Mouse (Mus musculus): ENCODE measurements at regions not wholly inside any gene's neighbourhood (a gene's known extent, or its start where the extent isn't known, plus 50 kb on each side); places are given as distances from the start of the nearest gene placed in this dataset.
"Not testable (repeated sequence)": the region's sequence is repeated elsewhere in the genome, so short reads cannot be mapped to it uniquely, and the experiment has no call there.

DNA sequence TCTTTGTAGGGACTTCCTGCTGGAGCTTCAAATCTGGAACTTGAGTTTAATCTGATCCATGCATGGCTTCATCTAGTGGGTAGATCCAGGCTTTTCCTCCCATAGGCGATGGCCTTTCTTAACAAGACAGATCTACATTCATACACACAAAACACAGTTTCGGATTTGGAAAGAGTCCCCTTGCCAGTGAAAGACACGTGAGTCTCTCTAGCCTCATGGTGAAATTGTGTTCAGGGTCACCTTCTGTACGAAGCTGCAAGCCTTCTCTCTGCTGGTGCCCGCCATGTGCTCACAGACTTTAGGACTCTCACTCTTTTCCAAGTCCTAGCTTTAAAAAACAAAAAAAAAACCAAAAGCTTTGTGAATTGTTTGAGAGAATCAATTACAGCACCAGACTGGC, 51.4 kb upstream of the Dlx2 start:
- ATAC-seq (replicated peaks; ENCODE audit: insufficient number of reproducible peaks, low FRiP score, low TSS enrichment), result no peak
- H3K36me3 ChIP-seq (ENCODE audit: control insufficient read depth, insufficient read depth, low read length), result no peaks in the 10 kb centered on the region
- WGBS (ENCODE audit: insufficient replicate concordance), result 75% methylated on average over 5 of the region's 5 CpGs

DNA sequence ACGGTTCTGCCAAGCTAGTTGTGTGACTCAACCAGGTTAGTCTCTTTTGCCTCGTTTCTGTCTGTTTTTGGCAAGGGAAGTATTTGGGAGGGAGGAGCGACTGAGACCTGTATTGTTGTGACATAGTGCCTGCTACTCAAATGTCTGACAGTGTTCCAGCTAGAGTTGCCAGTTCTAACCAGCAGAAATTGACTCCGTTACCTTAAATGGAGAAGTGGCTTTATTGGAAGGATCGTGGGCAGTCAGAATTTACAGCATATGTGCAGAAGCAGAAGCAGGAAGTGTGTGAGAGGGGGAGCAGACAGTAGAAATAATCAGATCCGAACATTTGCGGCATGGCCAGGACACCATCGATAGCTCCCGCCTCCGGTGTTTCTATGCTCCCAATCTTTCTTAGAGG, 51.8 kb upstream of the Dlx2 start:
- no peak for ATAC-seq (replicated peaks; ENCODE audit: insufficient number of reproducible peaks, low FRiP score, low TSS enrichment)
- no peaks in the 10 kb centered on the region for H3K4me1 ChIP-seq (ENCODE audit: control insufficient read depth, insufficient read depth, low read length)
- H3K9me3 ChIP-seq (replicated peaks; ENCODE audit: control insufficient read depth, low read length), result no peaks in the 10 kb centered on the region
- WGBS (ENCODE audit: insufficient replicate concordance), result 58% methylated on average over 10 of the region's 10 CpGs
- H3K4me2 ChIP-seq, result no peak overlapping the region
- H3K4me3 ChIP-seq (ENCODE audit: low read depth, low read length), result no peak overlapping the region
- H3K27ac ChIP-seq (ENCODE audit: low read depth, low read length), result no peak overlapping the region
- H3K27me3 ChIP-seq (ENCODE audit: control insufficient read depth, insufficient read depth, low read length), result peaks cover 4% of the 10 kb centered on the region; the same call in 1 of the 2 replicates
- H3K9ac ChIP-seq (ENCODE audit: low read depth, low read length), result no peak overlapping the region
- H3K36me3 ChIP-seq (ENCODE audit: control insufficient read depth, insufficient read depth, low read length), result no peaks in the 10 kb centered on the region

More for the DNA sequence above, 51.4 kb upstream of the Dlx2 start:
- no peaks in the 10 kb centered on the region for H3K4me1 ChIP-seq (ENCODE audit: control insufficient read depth, insufficient read depth, low read length)
- no peak overlapping the region for H3K27ac ChIP-seq (ENCODE audit: low read depth, low read length)
- H3K9me3 ChIP-seq (replicated peaks; ENCODE audit: control insufficient read depth, low read length), result no peaks in the 10 kb centered on the region
- H3K4me3 ChIP-seq (ENCODE audit: low read depth, low read length), result no peak overlapping the region
- no peak overlapping the region for H3K9ac ChIP-seq (ENCODE audit: low read depth, low read length)
- peaks cover 4% of the 10 kb centered on the region; the same call in 1 of the 2 replicates for H3K27me3 ChIP-seq (ENCODE audit: control insufficient read depth, insufficient read depth, low read length)
- H3K4me2 ChIP-seq, result no peak overlapping the region

DNA sequence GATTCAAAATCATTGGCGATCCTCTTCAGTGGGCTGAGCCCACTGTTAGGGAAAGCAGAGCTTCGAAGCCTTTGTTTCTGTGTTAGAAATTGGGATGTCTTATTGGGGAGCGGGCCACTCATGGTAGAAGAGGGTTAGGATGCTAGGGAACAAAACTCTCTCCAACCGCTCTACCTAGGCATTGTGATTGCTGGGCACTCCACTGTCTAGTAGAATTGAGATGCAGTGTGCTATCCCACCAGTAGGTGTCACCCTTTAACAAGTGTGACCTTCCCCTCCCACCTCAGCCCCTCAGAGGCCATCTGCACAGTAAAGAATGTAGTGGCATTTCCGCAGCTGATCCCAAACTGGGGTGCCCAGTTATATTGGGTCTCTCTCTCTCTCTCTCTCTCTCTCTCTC, 52.2 kb upstream of the Dlx2 start:
- no peak overlapping the region for H3K4me3 ChIP-seq (ENCODE audit: low read depth, low read length)
- H3K9ac ChIP-seq (ENCODE audit: low read depth, low read length), result no peak overlapping the region
- peak; percentile 52; the same call in 1 of the 2 replicates for ATAC-seq (replicated peaks; ENCODE audit: insufficient number of reproducible peaks, low FRiP score, low TSS enrichment)
- no peaks in the 10 kb centered on the region for H3K9me3 ChIP-seq (replicated peaks; ENCODE audit: control insufficient read depth, low read length)
- H3K27me3 ChIP-seq (ENCODE audit: control insufficient read depth, insufficient read depth, low read length), result peaks cover 4% of the 10 kb centered on the region; the same call in 1 of the 2 replicates
- no peak overlapping the region for H3K27ac ChIP-seq (ENCODE audit: low read depth, low read length)
- H3K4me1 ChIP-seq (ENCODE audit: control insufficient read depth, insufficient read depth, low read length), result no peaks in the 10 kb centered on the region
- H3K4me2 ChIP-seq, result no peak overlapping the region
- 16% methylated on average over 5 of the region's 5 CpGs for WGBS (ENCODE audit: insufficient replicate concordance)
- H3K36me3 ChIP-seq (ENCODE audit: control insufficient read depth, insufficient read depth, low read length), result no peaks in the 10 kb centered on the region

DNA sequence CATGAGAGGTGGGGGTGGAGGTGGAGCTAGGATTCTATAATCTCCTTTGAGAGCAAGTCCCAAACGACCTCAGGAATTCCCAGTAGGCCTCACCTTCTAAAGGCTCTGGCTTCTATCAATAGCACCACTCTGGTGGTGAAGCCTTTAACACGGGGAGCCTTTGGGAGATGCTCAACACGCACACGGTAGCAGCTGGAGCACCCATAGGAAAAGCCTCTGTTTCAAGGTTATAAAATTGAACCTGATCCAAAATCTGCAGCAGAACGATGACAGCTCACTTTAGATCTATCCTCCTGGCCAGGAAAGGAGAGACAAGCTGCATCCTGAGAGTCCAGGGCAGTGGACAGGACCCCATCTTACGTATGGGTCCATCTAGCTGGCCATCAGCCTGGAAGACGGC, 53.7 kb upstream of the Dlx2 start:
- WGBS (ENCODE audit: insufficient replicate concordance), result 44% methylated on average over 7 of the region's 7 CpGs

DNA sequence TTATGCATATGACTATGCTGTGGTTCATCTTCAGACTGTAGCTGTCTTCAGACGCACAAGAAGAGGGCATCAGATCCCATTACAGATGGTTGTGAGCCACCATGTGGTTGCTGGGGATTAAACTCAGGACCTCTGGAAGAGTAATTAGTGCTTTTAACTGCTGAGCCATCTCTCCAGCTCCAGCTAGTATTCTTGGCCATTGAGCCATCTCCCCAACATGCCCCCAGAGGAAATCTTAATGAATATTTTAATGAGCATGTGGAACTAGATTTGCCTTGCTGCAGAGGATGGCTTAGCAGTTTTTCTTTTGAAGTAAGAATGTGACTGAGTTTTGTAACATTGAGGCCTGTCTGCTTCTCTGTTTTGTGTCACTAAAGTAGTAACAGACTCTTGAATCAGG, 54.4 kb upstream of the Dlx2 start:
- H3K27ac ChIP-seq (ENCODE audit: low read depth, low read length), result no peak overlapping the region
- H3K9me3 ChIP-seq (replicated peaks; ENCODE audit: control insufficient read depth, low read length), result 0 out of 2 replicates have a peak, but pooled peaks cover 2% of the 10 kb centered on the region
- peaks cover 4% of the 10 kb centered on the region; the same call in 1 of the 2 replicates for H3K27me3 ChIP-seq (ENCODE audit: control insufficient read depth, insufficient read depth, low read length)
- 79% methylated on average over 1 of the region's 1 CpGs for WGBS (ENCODE audit: insufficient replicate concordance)
- H3K4me2 ChIP-seq, result no peak overlapping the region
- H3K4me1 ChIP-seq (ENCODE audit: control insufficient read depth, insufficient read depth, low read length), result no peaks in the 10 kb centered on the region
- H3K36me3 ChIP-seq (ENCODE audit: control insufficient read depth, insufficient read depth, low read length), result no peaks in the 10 kb centered on the region
- H3K4me3 ChIP-seq (ENCODE audit: low read depth, low read length), result no peak overlapping the region
- no peak overlapping the region for H3K9ac ChIP-seq (ENCODE audit: low read depth, low read length)
- no peak for ATAC-seq (replicated peaks; ENCODE audit: insufficient number of reproducible peaks, low FRiP score, low TSS enrichment)

More for the DNA sequence above, 53.7 kb upstream of the Dlx2 start:
- no peak for ATAC-seq (replicated peaks; ENCODE audit: insufficient number of reproducible peaks, low FRiP score, low TSS enrichment)
- Histone ChIP-seq H3K9ac (ENCODE audit: low read depth, low read length) (no peak overlapping the region), H3K36me3 (ENCODE audit: control insufficient read depth, insufficient read depth, low read length) (no peaks in the 10 kb centered on the region), H3K27me3 (ENCODE audit: control insufficient read depth, insufficient read depth, low read length) (peaks cover 4% of the 10 kb centered on the region; the same call in 1 of the 2 replicates), H3K9me3 (replicated peaks; ENCODE audit: control insufficient read depth, low read length) (0 out of 2 replicates have a peak, but pooled peaks cover 2% of the 10 kb centered on the region), H3K4me3 (ENCODE audit: low read depth, low read length) (no peak overlapping the region), H3K27ac (ENCODE audit: low read depth, low read length) (no peak overlapping the region), H3K4me1 (ENCODE audit: control insufficient read depth, insufficient read depth, low read length) (no peaks in the 10 kb centered on the region), H3K4me2 (no peak overlapping the region)

DNA sequence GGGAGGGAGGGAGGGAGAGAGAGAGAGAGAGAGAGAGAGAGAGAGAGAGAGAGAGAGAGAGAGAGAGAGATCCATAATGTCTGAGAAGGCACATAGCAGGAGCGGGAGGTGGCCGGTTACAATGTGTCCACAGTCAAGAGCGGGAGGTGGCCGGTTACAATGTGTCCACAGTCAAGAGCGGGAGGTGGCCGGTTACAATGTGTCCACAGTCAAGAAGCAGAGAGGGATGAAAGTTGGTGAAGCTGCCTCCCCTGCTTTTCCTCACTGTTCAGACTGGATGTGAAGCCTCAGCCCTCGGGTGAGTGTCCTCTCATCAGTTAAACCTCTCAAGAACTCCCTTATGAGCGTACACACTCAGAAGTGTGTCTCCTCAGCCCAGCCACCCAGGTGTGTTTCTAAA, 57.2 kb upstream of the Dlx2 start:
- WGBS (ENCODE audit: insufficient replicate concordance), result 90% methylated on average over 8 of the region's 8 CpGs
- not testable (repeated sequence) for H3K4me1 ChIP-seq (ENCODE audit: control insufficient read depth, insufficient read depth, low read length); H3K9ac ChIP-seq (ENCODE audit: low read depth, low read length); H3K27ac ChIP-seq (ENCODE audit: low read depth, low read length); H3K36me3 ChIP-seq (ENCODE audit: control insufficient read depth, insufficient read depth, low read length); H3K27me3 ChIP-seq (ENCODE audit: control insufficient read depth, insufficient read depth, low read length); ATAC-seq (replicated peaks; ENCODE audit: insufficient number of reproducible peaks, low FRiP score, low TSS enrichment); H3K4me3 ChIP-seq (ENCODE audit: low read depth, low read length); H3K4me2 ChIP-seq; H3K9me3 ChIP-seq (replicated peaks; ENCODE audit: control insufficient read depth, low read length)

DNA sequence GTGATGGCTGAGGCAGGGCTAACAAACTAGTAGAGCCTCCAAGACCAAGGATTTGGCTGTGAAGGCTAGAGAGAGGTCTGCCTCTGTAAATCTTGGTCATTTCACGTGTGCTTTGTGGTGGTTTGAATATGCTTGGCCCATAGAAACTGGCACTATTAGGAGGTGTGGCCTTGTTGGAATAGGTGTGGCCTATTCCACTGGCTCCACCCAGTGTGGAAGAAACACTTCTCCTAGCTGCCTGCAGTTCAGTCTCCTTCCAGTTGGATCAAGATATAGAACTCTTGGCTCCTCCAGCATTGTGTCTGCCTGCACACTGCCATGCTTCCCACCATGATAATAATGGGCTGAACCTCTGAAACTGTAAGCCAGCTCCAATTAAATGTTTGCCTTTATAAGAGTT, 59.1 kb upstream of the Dlx2 start:
- H3K9ac ChIP-seq (ENCODE audit: low read depth, low read length), result no peak overlapping the region
- no peak for ATAC-seq (replicated peaks; ENCODE audit: insufficient number of reproducible peaks, low FRiP score, low TSS enrichment)
- peaks cover 2% of the 10 kb centered on the region for H3K4me1 ChIP-seq (ENCODE audit: control insufficient read depth, insufficient read depth, low read length)
- no peak overlapping the region for H3K27ac ChIP-seq (ENCODE audit: low read depth, low read length)
- H3K36me3 ChIP-seq (ENCODE audit: control insufficient read depth, insufficient read depth, low read length), result no peaks in the 10 kb centered on the region
- 0 out of 2 replicates have a peak, but pooled peaks cover 2% of the 10 kb centered on the region for H3K9me3 ChIP-seq (replicated peaks; ENCODE audit: control insufficient read depth, low read length)
- 94% methylated on average over 1 of the region's 1 CpGs for WGBS (ENCODE audit: insufficient replicate concordance)
- H3K27me3 ChIP-seq (ENCODE audit: control insufficient read depth, insufficient read depth, low read length), result peaks cover 2% of the 10 kb centered on the region; the same call in 1 of the 2 replicates
- no peak overlapping the region for H3K4me2 ChIP-seq
- H3K4me3 ChIP-seq (ENCODE audit: low read depth, low read length), result no peak overlapping the region

DNA sequence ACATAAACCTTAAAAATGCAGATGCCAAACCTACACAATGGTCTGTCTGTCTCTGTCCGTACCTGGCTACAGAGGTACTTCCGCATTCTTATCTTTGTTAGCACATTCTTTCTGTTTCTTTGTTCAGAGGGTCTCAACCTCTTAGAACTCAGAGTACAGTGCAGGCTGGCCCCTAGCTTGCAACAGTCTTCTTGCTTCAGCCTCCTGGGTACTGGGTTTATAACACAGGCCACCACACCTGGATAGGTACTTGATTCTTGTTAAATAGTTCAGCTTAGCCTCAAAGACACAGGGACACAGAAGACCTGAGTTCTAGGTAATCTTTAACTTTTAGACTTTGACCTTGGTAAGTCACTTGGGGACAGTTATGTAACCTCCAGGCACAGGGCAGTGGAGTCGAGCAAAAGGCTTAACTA, 60.5 kb upstream of the Dlx2 start:
- 0 out of 2 replicates have a peak, but pooled peaks cover 2% of the 10 kb centered on the region for H3K9me3 ChIP-seq (replicated peaks; ENCODE audit: control insufficient read depth, low read length)
- no peak overlapping the region for H3K4me3 ChIP-seq (ENCODE audit: low read depth, low read length)
- WGBS (ENCODE audit: insufficient replicate concordance), result 64% methylated on average over 3 of the region's 3 CpGs
- no peak overlapping the region for H3K27ac ChIP-seq (ENCODE audit: low read depth, low read length)
- peaks cover 2% of the 10 kb centered on the region; the same call in 1 of the 2 replicates for H3K27me3 ChIP-seq (ENCODE audit: control insufficient read depth, insufficient read depth, low read length)
- H3K36me3 ChIP-seq (ENCODE audit: control insufficient read depth, insufficient read depth, low read length), result no peaks in the 10 kb centered on the region
- no peak overlapping the region for H3K4me2 ChIP-seq
- peaks cover 5% of the 10 kb centered on the region for H3K4me1 ChIP-seq (ENCODE audit: control insufficient read depth, insufficient read depth, low read length)
- no peak overlapping the region for H3K9ac ChIP-seq (ENCODE audit: low read depth, low read length)
- no peak for ATAC-seq (replicated peaks; ENCODE audit: insufficient number of reproducible peaks, low FRiP score, low TSS enrichment)

DNA sequence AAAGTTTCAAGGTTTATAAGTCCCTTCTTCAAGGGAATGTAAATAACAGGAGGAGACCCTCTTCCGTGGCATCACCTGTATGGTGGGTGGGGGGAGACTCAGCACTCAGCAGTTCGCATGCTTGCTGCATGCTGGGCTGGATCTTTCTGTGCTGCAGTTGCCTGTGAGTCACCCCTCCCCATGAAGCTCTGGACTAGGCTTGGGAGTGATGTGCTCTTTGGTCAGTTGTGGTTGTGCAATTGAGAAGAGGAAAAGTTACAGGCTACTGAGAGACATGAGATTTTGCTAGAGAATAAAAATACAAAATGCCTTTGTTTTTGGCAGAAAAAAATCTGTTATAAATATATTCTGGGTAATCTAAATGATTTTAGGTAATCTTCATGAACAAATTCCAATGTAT, 66.7 kb upstream of the Dlx2 start:
- H3K27ac ChIP-seq (ENCODE audit: low read depth, low read length), result no peak overlapping the region
- no peak for ATAC-seq (replicated peaks; ENCODE audit: insufficient number of reproducible peaks, low FRiP score, low TSS enrichment)
- H3K9me3 ChIP-seq (replicated peaks; ENCODE audit: control insufficient read depth, low read length), result no peaks in the 10 kb centered on the region
- no peak overlapping the region for H3K4me2 ChIP-seq
- H3K4me1 ChIP-seq (ENCODE audit: control insufficient read depth, insufficient read depth, low read length), result peaks cover 5% of the 10 kb centered on the region
- H3K4me3 ChIP-seq (ENCODE audit: low read depth, low read length), result no peak overlapping the region
- peaks cover 2% of the 10 kb centered on the region; the same call in 1 of the 2 replicates for H3K27me3 ChIP-seq (ENCODE audit: control insufficient read depth, insufficient read depth, low read length)
- H3K36me3 ChIP-seq (ENCODE audit: control insufficient read depth, insufficient read depth, low read length), result no peaks in the 10 kb centered on the region
- 51% methylated on average over 2 of the region's 2 CpGs for WGBS (ENCODE audit: insufficient replicate concordance)
- H3K9ac ChIP-seq (ENCODE audit: low read depth, low read length), result no peak overlapping the region

Measured in heart, embryonic 11.5 days (tissue).